In genomic region chr13:95912157-95913045, GRCm38 (mm10) we compare ENCODE assay signal across 10 mouse cellular contexts. TPM values are rescaled to one million over a fixed set of nuclear protein-coding genes. Genes with fewer than 3 reads are reported as not detected.
DNase-seq lines count a peak whose midpoint lies in the region; ATAC-seq and TF ChIP-seq lines count a peak whose summit lies in the region.
"Had no signal": no experiment of that assay in that cellular context is flagged by ENCODE, and none has a peak within 500 bp of the region (broad histone marks: within the 10 kb centered on the region; RNA-seq: fewer than 3 reads in every experiment).

No protein-coding gene starts in this region.

- ATAC-seq in hindbrain, embryonic 15.5 days (ENCODE audit: low FRiP score, low read depth): peak; percentile 54; the same call in 1 of the 2 replicates

- WGBS in hindbrain, embryonic 15.5 days: 76% methylated on average over 11 of the region's 11 CpGs
- 91% methylated on average over 11 of the region's 11 CpGs for WGBS in hindbrain, embryonic 10.5 days
- WGBS in lung, adult 2 months: 72% methylated on average over 11 of the region's 11 CpGs

- H3K27ac ChIP-seq in hindbrain, embryonic 15.5 days (replicated peaks): peak overlapping the region; percentile 25; the same call in 1 of the 2 replicates
- H3K27ac ChIP-seq in hindbrain, embryonic 10.5 days: no peak overlapping the region
- H3K27ac ChIP-seq in layer of hippocampus, adult 2 months: peak overlapping the region; percentile 92
- H3K27ac ChIP-seq: liver, embryonic 13.5 days had no signal

- TF ChIP-seq POLR2A in lung, adult 2 months (IDR thresholded peaks at IDR 0.05; ENCODE audit: borderline replicate concordance, extremely low read depth, low read depth, low read length): no peak

- H3K27me3 ChIP-seq in hindbrain, embryonic 15.5 days: no peaks in the 10 kb centered on the region
- H3K27me3 ChIP-seq in hindbrain, embryonic 10.5 days (ENCODE audit: insufficient read depth, poor library complexity, severe bottlenecking): no peaks in the 10 kb centered on the region
- H3K27me3 ChIP-seq: liver, embryonic 13.5 days had no signal

- no peak for TF ChIP-seq CTCF in layer of hippocampus, adult 2 months (conservative IDR thresholded peaks at IDR 0.05)
- TF ChIP-seq CTCF in lung, adult 2 months (IDR thresholded peaks at IDR 0.05; ENCODE audit: insufficient read depth, low read length): no peak

- H3K9ac ChIP-seq in hindbrain, embryonic 15.5 days: no peak overlapping the region
- H3K9ac ChIP-seq: liver, embryonic 13.5 days had no signal

- no peaks in the 10 kb centered on the region for H3K36me3 ChIP-seq in hindbrain, embryonic 15.5 days
- no peaks in the 10 kb centered on the region for H3K36me3 ChIP-seq in hindbrain, embryonic 10.5 days
- H3K36me3 ChIP-seq: liver, embryonic 13.5 days had no signal

- H3K4me1 ChIP-seq in hindbrain, embryonic 15.5 days (replicated peaks): 0 out of 2 replicates have a peak, but pooled peaks cover 9% of the 10 kb centered on the region
- peaks cover 9% of the 10 kb centered on the region; the same call in 1 of the 2 replicates for H3K4me1 ChIP-seq in hindbrain, embryonic 10.5 days (replicated peaks)
- no peaks in the 10 kb centered on the region for H3K4me1 ChIP-seq in lung, adult 2 months (ENCODE audit: control insufficient read depth, insufficient read depth, low read length)

- no peak overlapping the region for H3K4me2 ChIP-seq in hindbrain, embryonic 15.5 days
- H3K4me2 ChIP-seq: liver, embryonic 13.5 days had no signal

- H3K4me3 ChIP-seq in hindbrain, embryonic 15.5 days: no peak overlapping the region
- H3K4me3 ChIP-seq in hindbrain, embryonic 10.5 days: no peak overlapping the region
- peak overlapping the region; percentile 18; the same call in 1 of the 2 replicates for H3K4me3 ChIP-seq in layer of hippocampus, adult 2 months
- H3K4me3 ChIP-seq in lung, adult 2 months (replicated peaks; ENCODE audit: extremely low read depth, low read depth, low read length): no peak overlapping the region
- H3K4me3 ChIP-seq: liver, embryonic 13.5 days had no signal

- no peaks in the 10 kb centered on the region for H3K9me3 ChIP-seq in hindbrain, embryonic 15.5 days
- no peaks in the 10 kb centered on the region for H3K9me3 ChIP-seq in hindbrain, embryonic 10.5 days
- H3K9me3 ChIP-seq: liver, embryonic 13.5 days had no signal

- DNase-seq in hindbrain, embryonic 10.5 days (ENCODE audit: low spot score): no peak
- peak; percentile 91 for DNase-seq in cerebellum, adult 8-10 months
- DNase-seq in layer of hippocampus, adult 2 months (ENCODE audit: low spot score in 2 of 2): peak; percentile 74 to 85
- DNase-seq in right cerebral cortex, adult 18-20 months: peak; percentile 71
- DNase-seq in lung, adult 2 months: no peak
- no peak for DNase-seq in spleen, postnatal 14 days (ENCODE audit: low spot score in 2 of 2)
- DNase-seq in natural killer cell, adult 2 months (ENCODE audit: low spot score in 2 of 2): no peak
- DNase-seq: heart, postnatal 36 days; liver, embryonic 13.5 days had no signal

RNA-seq across cellular contexts. Expression of gene Iqgap2, which starts 20.7 kb away (rescaled TPM):
- 4.2 and 4.3 TPM in 2 replicates for polyA plus RNA-seq in hindbrain, embryonic 15.5 days (2015; fragmentation: Nextera tagmentation; extraction: Ambion mirVana)
- polyA plus RNA-seq in hindbrain, embryonic 10.5 days (2016; fragmentation: Nextera tagmentation; extraction: Ambion mirVana): 10.5 and 12.1 TPM in 2 replicates
- total RNA-seq in layer of hippocampus, adult 2 months (2021): 10 to 100 TPM; 95.2 to 97.7 TPM
- polyA plus RNA-seq in lung, adult 2 months (2012; rRNA removed): 1.7 and 2.4 TPM in 2 replicates

Comparison
In these comparisons a context has a peak if more than half of its experiments do, and no peak if none do; other contexts are left out.
1. DNase-seq: peak in cerebellum, adult 8-10 months (single experiment), layer of hippocampus, adult 2 months (2 of 2) and right cerebral cortex, adult 18-20 months (single experiment); none in hindbrain, embryonic 10.5 days (single experiment), lung, adult 2 months (single experiment), spleen, postnatal 14 days (0 of 2) and natural killer cell, adult 2 months (0 of 2).